Mouse (Mus musculus): ENCODE measurements at regions not wholly inside any gene's neighbourhood (a gene's known extent, or its start where the extent isn't known, plus 50 kb on each side); places are given as distances from the start of the nearest gene placed in this dataset.
"Not testable (repeated sequence)": the region's sequence is repeated elsewhere in the genome, so short reads cannot be mapped to it uniquely, and the experiment has no call there.

DNA sequence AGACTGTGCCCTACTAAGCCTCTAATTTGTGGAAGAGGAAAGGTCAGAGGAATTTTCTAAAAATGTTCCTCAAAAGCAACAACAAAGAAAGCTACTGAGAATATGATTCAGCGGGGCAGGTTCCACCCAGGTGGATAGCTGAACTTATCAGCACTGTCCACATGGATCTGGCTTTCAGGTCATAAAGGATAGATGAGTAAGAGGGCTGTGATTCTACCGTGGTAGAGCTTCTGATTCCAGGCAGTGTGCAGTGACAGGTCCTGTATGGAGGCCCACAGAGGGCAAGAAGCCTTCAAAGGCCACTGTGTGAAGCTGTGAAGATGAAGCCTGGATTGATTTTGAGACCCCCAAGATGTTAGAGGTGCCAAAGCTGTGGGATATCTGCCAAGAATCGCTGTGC, 51.8 kb downstream of the Teddm3 start:
- not testable (repeated sequence) for H3K9ac ChIP-seq; ATAC-seq (replicated peaks; ENCODE audit: insufficient number of reproducible peaks, insufficient read depth, low FRiP score, low read depth); H3K36me3 ChIP-seq; H3K4me3 ChIP-seq; H3K27ac ChIP-seq; H3K4me1 ChIP-seq (replicated peaks); H3K27me3 ChIP-seq; H3K4me2 ChIP-seq; H3K9me3 ChIP-seq (replicated peaks)
- 77% methylated on average over 3 of the region's 3 CpGs for WGBS

DNA sequence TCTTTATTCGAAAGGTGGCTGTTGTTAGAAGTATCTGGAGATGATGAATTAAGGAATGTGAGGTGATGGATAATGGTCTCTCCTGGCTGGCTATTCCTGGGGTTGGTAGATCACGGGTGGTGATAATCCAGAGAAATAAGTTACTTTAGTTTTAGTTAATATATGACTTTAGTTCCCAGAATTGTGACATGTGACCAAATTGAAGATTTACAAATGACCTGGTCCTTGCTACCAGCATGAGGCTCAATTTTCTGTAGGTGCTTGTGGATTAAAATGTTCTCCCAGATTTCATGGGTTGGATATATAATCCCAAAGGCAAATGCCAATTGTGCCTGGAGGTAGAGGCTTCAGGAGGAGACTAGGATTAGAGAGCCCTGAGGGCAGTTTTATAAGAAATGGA, 53.7 kb downstream of the Teddm3 start:
- not testable (repeated sequence) for H3K9ac ChIP-seq; H3K27ac ChIP-seq; H3K4me2 ChIP-seq; H3K27me3 ChIP-seq; H3K4me3 ChIP-seq; H3K4me1 ChIP-seq (replicated peaks); H3K36me3 ChIP-seq; H3K9me3 ChIP-seq (replicated peaks); ATAC-seq (replicated peaks; ENCODE audit: insufficient number of reproducible peaks, insufficient read depth, low FRiP score, low read depth)
- WGBS, result 75% methylated on average over 2 of the region's 2 CpGs

DNA sequence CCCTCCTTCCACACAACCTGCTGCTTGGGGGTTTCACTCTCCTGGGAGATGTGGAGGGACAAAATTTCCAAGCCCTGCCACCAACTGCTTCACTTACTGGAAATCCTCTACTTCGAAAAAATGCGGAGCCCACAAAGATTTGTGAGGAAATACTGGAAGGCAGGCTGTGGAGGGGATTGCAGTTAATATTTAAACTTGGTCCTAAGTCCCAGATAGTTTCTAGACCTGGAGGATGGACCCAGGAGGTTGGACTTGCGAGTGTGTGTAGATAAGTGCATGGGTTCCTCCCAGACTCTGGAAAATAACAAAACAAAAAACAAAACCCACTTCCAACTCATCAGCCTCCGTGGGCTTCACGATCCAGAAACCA, 79.0 kb downstream of the Teddm3 start:
- no peak for ATAC-seq (replicated peaks; ENCODE audit: insufficient number of reproducible peaks, insufficient read depth, low FRiP score, low read depth)
- H3K9me3 ChIP-seq (replicated peaks), result no peaks in the 10 kb centered on the region
- no peak overlapping the region for H3K9ac ChIP-seq
- H3K4me2 ChIP-seq, result no peak overlapping the region
- no peaks in the 10 kb centered on the region for H3K36me3 ChIP-seq
- no peak overlapping the region for H3K27ac ChIP-seq
- no peak overlapping the region for H3K4me3 ChIP-seq
- no peaks in the 10 kb centered on the region for H3K4me1 ChIP-seq (replicated peaks)
- no peaks in the 10 kb centered on the region for H3K27me3 ChIP-seq
- 52% methylated on average over 5 of the region's 5 CpGs for WGBS

DNA sequence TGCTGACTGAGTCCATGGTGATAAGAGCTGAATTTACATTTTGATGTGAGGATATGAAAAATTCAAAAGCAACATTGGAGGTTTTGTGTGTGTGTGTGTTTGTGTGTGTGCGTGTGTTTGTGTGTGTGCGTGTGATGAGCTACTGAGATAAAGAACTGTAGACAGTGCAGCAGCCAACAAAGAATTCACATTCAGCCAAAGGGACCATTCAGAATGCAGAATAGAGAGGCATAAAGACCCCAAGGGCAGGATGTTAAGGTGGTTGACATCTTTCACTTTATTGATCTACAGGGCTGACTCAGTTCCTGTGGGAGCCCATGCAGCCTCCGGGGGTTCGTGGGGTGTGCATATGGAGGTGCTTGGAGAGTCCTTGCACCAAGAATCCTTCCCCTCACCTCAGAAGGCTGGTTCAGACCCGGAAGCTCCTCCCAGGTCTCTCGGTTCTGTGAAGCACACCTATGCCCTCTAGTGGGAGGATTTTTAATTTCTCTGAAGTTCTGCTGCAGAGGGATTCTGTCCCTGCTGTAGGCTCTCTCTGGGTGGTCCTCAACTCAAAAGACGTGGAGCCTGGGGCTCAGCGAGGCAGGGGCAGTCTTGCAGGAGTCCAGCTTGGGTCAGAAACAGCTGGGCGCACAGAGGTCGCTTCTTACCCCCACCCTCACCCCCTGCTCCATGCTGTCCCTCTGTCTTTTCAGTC, 79.6 kb downstream of the Teddm3 start:
- H3K4me3 ChIP-seq; H3K9me3 ChIP-seq (replicated peaks); H3K4me1 ChIP-seq (replicated peaks); H3K27me3 ChIP-seq; H3K27ac ChIP-seq; H3K9ac ChIP-seq; H3K36me3 ChIP-seq: not testable (repeated sequence)
- WGBS, result 25% methylated on average over 8 of the region's 10 CpGs
- peak overlapping the region; percentile 37; the same call in 1 of the 2 replicates for H3K4me2 ChIP-seq
- 0 out of 2 replicates have a peak, but pooled peaks have one; percentile 22 for ATAC-seq (replicated peaks; ENCODE audit: insufficient number of reproducible peaks, insufficient read depth, low FRiP score, low read depth)

DNA sequence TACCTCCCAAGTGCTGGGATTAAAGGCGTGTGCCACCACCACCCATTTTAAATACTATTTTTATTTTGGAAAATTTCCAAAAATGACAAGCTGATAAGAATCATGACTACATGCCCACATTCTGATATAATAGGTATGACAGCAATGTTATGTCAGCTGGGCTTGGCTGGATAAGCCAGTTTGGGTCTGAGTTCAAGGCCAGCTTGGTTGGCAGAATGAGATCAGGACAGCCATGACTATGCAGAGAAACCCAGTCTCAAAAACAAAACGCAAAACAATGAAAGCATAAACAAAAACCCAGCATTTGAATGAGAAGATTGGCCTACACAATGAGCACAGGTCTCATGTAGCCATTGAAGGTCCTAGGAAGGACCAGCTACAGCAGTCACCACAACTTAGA, 93.6 kb downstream of the Teddm3 start:
- H3K9me3 ChIP-seq (replicated peaks), result no peaks in the 10 kb centered on the region; the same call in 1 of the 2 replicates
- H3K36me3 ChIP-seq, result no peaks in the 10 kb centered on the region
- 70% methylated on average over 2 of the region's 2 CpGs for WGBS
- no peak overlapping the region for H3K27ac ChIP-seq
- no peak overlapping the region for H3K4me2 ChIP-seq
- H3K27me3 ChIP-seq, result no peaks in the 10 kb centered on the region
- no peak for ATAC-seq (replicated peaks; ENCODE audit: insufficient number of reproducible peaks, insufficient read depth, low FRiP score, low read depth)
- no peak overlapping the region for H3K9ac ChIP-seq
- H3K4me3 ChIP-seq, result no peak overlapping the region
- no peaks in the 10 kb centered on the region for H3K4me1 ChIP-seq (replicated peaks)

DNA sequence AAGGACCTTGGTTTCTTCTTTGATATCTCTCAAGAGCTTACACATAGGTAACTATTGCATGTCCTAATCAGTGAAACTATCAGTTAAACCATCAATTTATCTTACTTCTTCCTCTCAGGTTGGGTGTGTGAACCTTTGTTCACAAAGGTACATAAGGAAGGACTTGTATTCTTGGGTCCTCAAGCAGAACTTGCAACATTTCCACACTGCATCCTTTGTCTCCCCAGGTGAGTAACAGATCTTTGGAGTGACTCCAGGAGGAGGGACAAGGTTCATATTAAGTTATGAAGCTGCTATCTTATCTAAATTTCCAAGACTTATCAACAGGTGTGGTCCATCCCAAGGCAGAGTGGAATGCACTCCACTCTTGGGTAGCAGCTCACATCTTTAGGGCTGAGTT, 99.0 kb downstream of the Teddm3 start:
- H3K27me3 ChIP-seq, result no peaks in the 10 kb centered on the region
- H3K4me1 ChIP-seq (replicated peaks), result no peaks in the 10 kb centered on the region
- H3K4me2 ChIP-seq, result no peak overlapping the region
- peaks cover 11% of the 10 kb centered on the region; the same call in 1 of the 2 replicates for H3K9me3 ChIP-seq (replicated peaks)
- ATAC-seq (replicated peaks; ENCODE audit: insufficient number of reproducible peaks, insufficient read depth, low FRiP score, low read depth), result no peak
- H3K27ac ChIP-seq, result no peak overlapping the region
- no peak overlapping the region for H3K9ac ChIP-seq
- H3K4me3 ChIP-seq, result no peak overlapping the region
- H3K36me3 ChIP-seq, result no peaks in the 10 kb centered on the region

DNA sequence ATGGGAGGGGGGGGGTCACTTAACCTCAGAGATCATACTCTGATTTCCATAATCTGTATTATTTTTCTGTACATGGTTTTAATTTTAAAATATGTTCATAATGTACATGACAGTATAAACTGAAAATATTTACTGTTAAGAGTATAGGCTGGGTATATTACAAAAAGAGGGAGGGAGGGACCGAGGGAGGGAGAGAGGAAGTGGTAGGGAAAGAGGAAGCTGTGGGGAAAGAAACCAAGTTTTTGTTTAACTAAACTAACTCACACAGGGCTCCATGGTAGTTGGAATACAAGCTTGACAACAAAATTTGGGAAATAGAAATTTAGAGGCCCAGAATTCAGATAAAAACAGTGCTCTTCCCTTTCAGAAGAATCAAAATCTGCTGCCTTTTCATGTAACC, 131.7 kb downstream of the Teddm3 start:
- not testable (repeated sequence) for H3K27me3 ChIP-seq; H3K9me3 ChIP-seq (replicated peaks); H3K36me3 ChIP-seq; H3K4me3 ChIP-seq; H3K27ac ChIP-seq; H3K9ac ChIP-seq; H3K4me2 ChIP-seq; ATAC-seq (replicated peaks; ENCODE audit: insufficient number of reproducible peaks, insufficient read depth, low FRiP score, low read depth); H3K4me1 ChIP-seq (replicated peaks)
- 69% methylated on average over 1 of the region's 1 CpGs for WGBS

DNA sequence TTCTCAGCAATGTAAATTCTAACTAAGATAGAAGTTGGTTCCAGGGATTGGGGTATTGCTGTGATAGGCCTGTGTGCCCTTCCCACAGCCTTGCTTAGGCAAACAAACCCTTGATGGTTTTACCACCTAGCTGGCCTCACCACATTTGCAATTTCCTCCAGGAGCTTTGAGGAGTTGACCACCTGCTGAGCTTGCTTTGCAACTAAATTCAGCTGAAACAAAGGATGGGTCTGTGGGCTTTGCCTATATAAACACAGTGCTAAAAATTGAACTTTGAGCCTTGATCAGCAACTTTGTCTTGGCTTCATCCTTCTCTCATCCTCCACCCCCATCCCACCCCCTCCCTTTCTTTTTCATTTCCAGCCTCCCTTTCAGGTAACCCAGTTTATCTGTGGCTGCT, 148.9 kb downstream of the Teddm3 start:
- Histone ChIP-seq H3K36me3 (no peaks in the 10 kb centered on the region), H3K4me3 (no peak overlapping the region), H3K9me3 (replicated peaks) (no peaks in the 10 kb centered on the region), H3K4me2 (no peak overlapping the region), H3K4me1 (replicated peaks) (no peaks in the 10 kb centered on the region), H3K27me3 (no peaks in the 10 kb centered on the region), H3K9ac (no peak overlapping the region), H3K27ac (no peak overlapping the region)
- ATAC-seq (replicated peaks; ENCODE audit: insufficient number of reproducible peaks, insufficient read depth, low FRiP score, low read depth), result no peak

DNA sequence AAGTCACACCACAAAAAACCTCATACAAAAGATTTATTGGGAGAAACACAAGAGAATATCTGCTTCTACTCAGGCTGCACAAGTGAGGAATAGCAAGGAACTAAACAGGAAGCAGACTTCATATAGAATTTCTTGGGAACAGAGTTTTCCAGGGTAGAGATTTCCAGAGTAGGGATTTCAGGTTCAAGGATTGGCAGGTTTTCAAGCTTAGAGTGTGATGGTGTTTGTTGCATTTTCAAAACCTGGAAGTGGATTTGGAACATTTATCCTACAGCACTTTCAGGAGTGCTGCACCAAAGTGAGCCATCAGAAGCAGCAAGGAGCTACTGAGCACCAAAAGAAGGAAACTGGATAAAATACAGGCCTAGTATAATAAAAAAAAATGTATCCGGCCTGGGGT, 152.7 kb downstream of the Teddm3 start:
- H3K4me3 ChIP-seq, result no peak overlapping the region
- no peak overlapping the region for H3K9ac ChIP-seq
- H3K9me3 ChIP-seq (replicated peaks), result no peaks in the 10 kb centered on the region
- H3K27me3 ChIP-seq, result no peaks in the 10 kb centered on the region
- 73% methylated on average over 1 of the region's 1 CpGs for WGBS
- H3K4me2 ChIP-seq, result no peak overlapping the region
- no peaks in the 10 kb centered on the region for H3K4me1 ChIP-seq (replicated peaks)
- no peak for ATAC-seq (replicated peaks; ENCODE audit: insufficient number of reproducible peaks, insufficient read depth, low FRiP score, low read depth)
- H3K27ac ChIP-seq, result no peak overlapping the region
- H3K36me3 ChIP-seq, result no peaks in the 10 kb centered on the region

DNA sequence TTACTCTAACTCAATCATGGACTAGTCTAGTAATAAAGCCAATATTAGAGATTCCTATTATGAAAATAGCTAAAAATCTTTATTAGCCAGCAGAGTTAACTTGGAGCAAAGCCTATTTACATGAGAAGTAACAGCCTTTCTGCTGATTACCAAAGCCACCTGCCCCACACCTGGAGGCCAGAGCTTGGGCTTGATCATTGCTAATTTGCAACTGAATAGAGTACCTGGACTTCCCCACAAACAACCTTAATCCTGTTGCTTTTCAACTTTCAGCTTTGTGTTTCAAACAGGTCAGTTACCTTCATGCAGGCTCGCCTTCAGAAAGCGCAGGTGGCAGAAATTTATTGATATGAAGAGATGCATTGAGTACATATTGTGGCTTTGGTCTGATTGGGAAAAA, 163.3 kb downstream of the Teddm3 start:
- Histone ChIP-seq H3K4me3 (no peak overlapping the region), H3K4me2 (no peak overlapping the region), H3K27ac (no peak overlapping the region), H3K4me1 (replicated peaks) (no peaks in the 10 kb centered on the region), H3K27me3 (no peaks in the 10 kb centered on the region), H3K36me3 (no peaks in the 10 kb centered on the region), H3K9me3 (replicated peaks) (no peaks in the 10 kb centered on the region), H3K9ac (no peak overlapping the region)
- 87% methylated on average over 2 of the region's 2 CpGs for WGBS
- no peak for ATAC-seq (replicated peaks; ENCODE audit: insufficient number of reproducible peaks, insufficient read depth, low FRiP score, low read depth)

DNA sequence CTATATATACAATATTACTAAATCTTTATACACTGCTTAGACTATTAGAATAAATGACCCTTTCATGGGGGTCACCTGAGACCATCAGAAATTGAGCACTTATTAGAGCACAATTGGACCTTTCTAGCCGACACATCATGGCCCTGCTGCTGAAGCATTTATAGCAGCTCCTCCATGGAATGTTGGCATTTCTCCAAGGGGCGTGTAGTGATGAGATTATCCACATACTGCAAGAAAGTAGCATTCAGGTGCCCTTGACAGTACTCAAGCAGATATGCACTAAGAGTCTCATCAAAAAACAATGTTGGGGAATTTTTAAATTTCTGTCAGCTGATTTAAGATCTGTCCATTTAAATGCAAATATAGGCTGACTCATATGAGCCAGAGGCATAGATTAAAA, 178.4 kb downstream of the Teddm3 start:
- Histone ChIP-seq H3K4me2 (no peak overlapping the region), H3K4me3 (no peak overlapping the region), H3K27me3 (no peaks in the 10 kb centered on the region), H3K4me1 (replicated peaks) (peaks cover 13% of the 10 kb centered on the region; the same call in 1 of the 2 replicates), H3K9ac (no peak overlapping the region), H3K9me3 (replicated peaks) (no peaks in the 10 kb centered on the region), H3K27ac (0 out of 2 replicates have a peak overlapping the region, but pooled peaks have one; percentile 22), H3K36me3 (no peaks in the 10 kb centered on the region)
- WGBS, result 17% methylated on average over 2 of the region's 2 CpGs
- no peak for ATAC-seq (replicated peaks; ENCODE audit: insufficient number of reproducible peaks, insufficient read depth, low FRiP score, low read depth)

DNA sequence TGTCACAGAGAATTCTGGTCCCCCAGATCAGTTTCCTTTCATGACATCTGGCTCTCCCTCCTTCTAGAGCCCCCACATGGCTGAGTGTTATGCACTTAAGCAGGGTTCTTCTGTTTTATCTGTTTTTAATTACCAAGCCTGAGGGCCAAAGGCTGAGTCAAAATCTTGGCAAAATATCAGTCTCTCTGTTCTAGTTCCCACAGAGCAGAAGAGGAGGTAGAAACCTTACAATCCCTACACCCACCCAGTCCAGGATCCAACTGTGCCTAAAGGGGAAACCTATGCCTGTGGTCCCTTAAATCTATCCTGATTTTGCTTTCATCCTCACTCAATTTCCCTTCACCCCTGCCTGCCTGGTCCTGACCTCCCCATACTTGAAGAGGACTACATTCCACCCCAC, 181.4 kb downstream of the Teddm3 start:
- no peaks in the 10 kb centered on the region for H3K27me3 ChIP-seq
- ATAC-seq (replicated peaks; ENCODE audit: insufficient number of reproducible peaks, insufficient read depth, low FRiP score, low read depth), result no peak
- no peak overlapping the region for H3K27ac ChIP-seq
- no peak overlapping the region for H3K9ac ChIP-seq
- no peaks in the 10 kb centered on the region for H3K9me3 ChIP-seq (replicated peaks)
- H3K4me2 ChIP-seq, result no peak overlapping the region
- H3K4me1 ChIP-seq (replicated peaks), result peaks cover 13% of the 10 kb centered on the region; the same call in 1 of the 2 replicates
- no peak overlapping the region for H3K4me3 ChIP-seq
- no peaks in the 10 kb centered on the region for H3K36me3 ChIP-seq

Measured in heart, embryonic 15.5 days (tissue).